Mouse (Mus musculus) heart, adult 9 months (tissue): ENCODE measurements around the gene Gm2016.
"Not testable (repeated sequence)": the region's sequence is repeated elsewhere in the genome, so short reads cannot be mapped to it uniquely, and the experiment has no call there.

Experiments used
- DNase-seq, 2 experiments: peaks; one replicate each; pipeline ENCODE4 v3.0.0; 2022; ENCODE audit warnings: low spot score in 2 of 2

Gene Gm2016

GRCm38 (mm10) chr12:87873772-87874171, at the start of gene Gm2016:
Gm2016 (plus strand) TSS chr12:87874072.
- DNase-seq: not testable (repeated sequence)

- DNase-seq: not testable (repeated sequence)
Observed at GRCm38 (mm10) chr12:87842239-87842638, 31.6 kb upstream of the Gm2016 start, which contains the start of gene Gm2001. Gm2001 (minus strand) TSS chr12:87842339.

GRCm38 (mm10) chr12:87850657-87851056, 23.2 kb upstream of the Gm2016 start:
- DNase-seq: not testable (repeated sequence)

GRCm38 (mm10) chr12:87856067-87856466, 17.8 kb upstream of the Gm2016 start:
- DNase-seq: not testable (repeated sequence)

GRCm38 (mm10) chr12:87861740-87862692, 11.9 kb upstream of the Gm2016 start:
- not testable (repeated sequence) for DNase-seq

GRCm38 (mm10) chr12:87863638-87864037, 10.2 kb upstream of the Gm2016 start:
- DNase-seq: not testable (repeated sequence)

GRCm38 (mm10) chr12:87864048-87864447, 9.8 kb upstream of the Gm2016 start:
- DNase-seq: not testable (repeated sequence)

- not testable (repeated sequence) for DNase-seq
Observed at GRCm38 (mm10) chr12:87895070-87895469, 21.2 kb downstream of the Gm2016 start, which contains the start of gene Gm2022. Gm2022 (plus strand) TSS chr12:87895370.

GRCm38 (mm10) chr12:87919721-87920120, 45.8 kb downstream of the Gm2016 start, which contains the start of gene Gm2035:
Gm2035 (minus strand) TSS chr12:87919857.
- DNase-seq: not testable (repeated sequence)
